Comparison of ENCODE assay signal across 9 mouse cellular contexts in genomic region chr10:40054455-40054854, GRCm38 (mm10).
"Had no signal": no experiment of that assay in that cellular context is flagged by ENCODE, and none has a peak within 500 bp of the region (broad histone marks: within the 10 kb centered on the region; RNA-seq: fewer than 3 reads in every experiment).

No protein-coding gene starts in this region.

- H3K4me3 ChIP-seq: hindbrain, embryonic 15.5 days; limb, embryonic 10.5 days; liver, embryonic 15.5 days; midbrain, embryonic 13.5 days had no signal

- H3K27ac ChIP-seq: hindbrain, embryonic 15.5 days; limb, embryonic 10.5 days; liver, embryonic 15.5 days; midbrain, embryonic 13.5 days had no signal

- DNase-seq: kidney, adult 18-20 months; kidney, postnatal 4 days; lung, adult 2 months; lung, postnatal 36 days; thymus, postnatal 4 days had no signal
